Mouse (Mus musculus): ENCODE measurements around the gene Immp2l. TPM values are rescaled to one million over a fixed set of nuclear protein-coding genes. Genes with fewer than 3 reads are reported as not detected.
"Not testable (repeated sequence)": the region's sequence is repeated elsewhere in the genome, so short reads cannot be mapped to it uniquely, and the experiment has no call there.

The Immp2l gene
- polyA plus RNA-seq, 1 experiment from 2014 or later: 6.3 TPM

DNA sequence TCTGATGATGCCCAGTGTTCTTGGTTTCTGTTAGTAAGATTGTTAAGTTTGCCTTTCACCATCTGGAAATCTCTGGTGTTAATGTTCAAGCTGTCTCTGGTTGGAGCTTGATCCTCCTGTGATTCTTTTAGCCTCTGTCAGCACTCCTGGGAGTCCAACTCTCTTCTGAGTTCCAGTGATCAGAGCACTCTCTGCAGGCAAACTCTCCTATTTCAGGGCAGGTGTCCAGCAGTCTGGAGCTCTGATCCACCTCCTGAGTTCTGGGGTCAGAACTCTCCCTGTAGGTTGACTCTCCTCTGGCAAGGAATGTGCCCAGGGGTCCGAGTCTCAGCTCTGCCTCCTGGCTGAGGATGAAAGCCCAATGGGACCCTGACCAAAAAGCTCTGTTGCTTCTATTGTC, 769.8 kb downstream of the Immp2l start:
- H3K4me2 ChIP-seq (ENCODE audit: low read length); H3K27ac ChIP-seq (ENCODE audit: low read depth, low read length); ATAC-seq; H3K9me3 ChIP-seq (replicated peaks; ENCODE audit: control insufficient read depth, low read length); H3K36me3 ChIP-seq (ENCODE audit: control insufficient read depth, insufficient read depth, low read length); DNase-seq (ENCODE audit: low spot score); H3K4me3 ChIP-seq (ENCODE audit: low read depth, low read length); H3K9ac ChIP-seq (ENCODE audit: low read length); H3K27me3 ChIP-seq (replicated peaks; ENCODE audit: control insufficient read depth, insufficient read depth, low read length); H3K4me1 ChIP-seq (ENCODE audit: control insufficient read depth, insufficient read depth, low read length): not testable (repeated sequence)
- 86% methylated on average over 1 of the region's 1 CpGs for WGBS

DNA sequence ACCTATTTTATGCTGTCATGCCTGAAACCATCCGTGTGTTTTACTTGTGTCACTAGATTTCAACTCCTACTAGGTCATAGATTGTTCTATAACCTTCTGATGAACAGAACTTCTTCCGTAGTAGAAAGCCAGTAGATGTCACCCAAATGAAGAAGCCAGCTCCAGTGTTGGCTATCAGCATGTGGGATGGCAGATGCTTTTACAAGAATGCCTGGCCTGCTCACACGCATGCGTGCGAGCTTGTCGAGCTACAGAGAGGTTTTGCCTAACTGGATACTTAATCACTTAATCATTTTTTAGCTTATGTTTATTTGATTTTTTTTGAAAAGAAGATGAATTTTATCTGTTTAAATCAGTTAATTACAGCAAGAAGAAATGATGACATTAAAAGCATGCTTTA, 805.6 kb downstream of the Immp2l start:
- H3K4me1 ChIP-seq (ENCODE audit: control insufficient read depth, insufficient read depth, low read length): no peaks in the 10 kb centered on the region
- no peaks in the 10 kb centered on the region for H3K9me3 ChIP-seq (replicated peaks; ENCODE audit: control insufficient read depth, low read length)
- H3K4me3 ChIP-seq (ENCODE audit: low read depth, low read length): no peak overlapping the region
- ATAC-seq (no peak), DNase-seq (ENCODE audit: low spot score) (peak; percentile 59)
- WGBS: 81% methylated on average over 6 of the region's 6 CpGs
- no peak overlapping the region for H3K9ac ChIP-seq (ENCODE audit: low read length)
- no peaks in the 10 kb centered on the region for H3K36me3 ChIP-seq (ENCODE audit: control insufficient read depth, insufficient read depth, low read length)
- no peaks in the 10 kb centered on the region for H3K27me3 ChIP-seq (replicated peaks; ENCODE audit: control insufficient read depth, insufficient read depth, low read length)
- no peak overlapping the region for H3K27ac ChIP-seq (ENCODE audit: low read depth, low read length)
- H3K4me2 ChIP-seq (ENCODE audit: low read length): no peak overlapping the region

DNA sequence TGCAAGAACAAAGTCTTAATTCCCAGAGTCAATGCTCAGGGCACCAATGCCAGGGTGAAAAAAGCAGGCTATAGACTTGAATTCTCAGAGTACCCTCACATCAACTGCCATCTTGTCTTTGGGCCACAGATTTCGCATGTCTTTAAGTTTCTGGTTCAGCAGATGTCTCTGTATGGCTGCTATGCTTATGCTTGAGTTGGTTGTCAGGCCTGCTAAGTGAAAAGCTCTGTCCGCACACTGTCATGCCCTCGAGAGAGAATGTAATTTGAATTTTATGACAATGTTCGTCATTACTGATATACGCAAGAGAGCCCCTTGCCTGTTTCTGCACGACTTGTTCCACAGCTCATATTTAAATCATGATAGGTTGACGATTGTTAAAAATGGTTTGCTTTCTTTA, 807.8 kb downstream of the Immp2l start:
- ATAC-seq: no peak
- Histone ChIP-seq H3K9ac (ENCODE audit: low read length) (no peak overlapping the region), H3K9me3 (replicated peaks; ENCODE audit: control insufficient read depth, low read length) (no peaks in the 10 kb centered on the region), H3K27me3 (replicated peaks; ENCODE audit: control insufficient read depth, insufficient read depth, low read length) (no peaks in the 10 kb centered on the region), H3K4me2 (ENCODE audit: low read length) (no peak overlapping the region), H3K4me3 (ENCODE audit: low read depth, low read length) (no peak overlapping the region), H3K36me3 (ENCODE audit: control insufficient read depth, insufficient read depth, low read length) (no peaks in the 10 kb centered on the region), H3K27ac (ENCODE audit: low read depth, low read length) (no peak overlapping the region), H3K4me1 (ENCODE audit: control insufficient read depth, insufficient read depth, low read length) (no peaks in the 10 kb centered on the region)
- no peak for DNase-seq (ENCODE audit: low spot score)
- WGBS: 90% methylated on average over 7 of the region's 7 CpGs

- no peak for ATAC-seq
- Histone ChIP-seq H3K27ac (ENCODE audit: low read depth, low read length) (no peak overlapping the region), H3K36me3 (ENCODE audit: control insufficient read depth, insufficient read depth, low read length) (no peaks in the 10 kb centered on the region), H3K4me2 (ENCODE audit: low read length) (no peak overlapping the region), H3K9ac (ENCODE audit: low read length) (no peak overlapping the region), H3K9me3 (replicated peaks; ENCODE audit: control insufficient read depth, low read length) (no peaks in the 10 kb centered on the region), H3K4me1 (ENCODE audit: control insufficient read depth, insufficient read depth, low read length) (no peaks in the 10 kb centered on the region), H3K27me3 (replicated peaks; ENCODE audit: control insufficient read depth, insufficient read depth, low read length) (no peaks in the 10 kb centered on the region), H3K4me3 (ENCODE audit: low read depth, low read length) (no peak overlapping the region)
- 86% methylated on average over 2 of the region's 2 CpGs for WGBS
- no peak for DNase-seq (ENCODE audit: low spot score)
Observed at GRCm38 (mm10) chr12:41834646-41835045, 810.8 kb downstream of the Immp2l start.

GRCm38 (mm10) chr12:41838334-41838847, 814.5 kb downstream of the Immp2l start:
- H3K27me3 ChIP-seq (replicated peaks; ENCODE audit: control insufficient read depth, insufficient read depth, low read length): no peaks in the 10 kb centered on the region
- ATAC-seq (no peak), DNase-seq (ENCODE audit: low spot score) (no peak)
- H3K4me2 ChIP-seq (ENCODE audit: low read length): no peak overlapping the region
- no peak overlapping the region for H3K9ac ChIP-seq (ENCODE audit: low read length)
- H3K4me3 ChIP-seq (ENCODE audit: low read depth, low read length): no peak overlapping the region
- H3K4me1 ChIP-seq (ENCODE audit: control insufficient read depth, insufficient read depth, low read length): no peaks in the 10 kb centered on the region
- H3K36me3 ChIP-seq (ENCODE audit: control insufficient read depth, insufficient read depth, low read length): no peaks in the 10 kb centered on the region
- no peaks in the 10 kb centered on the region for H3K9me3 ChIP-seq (replicated peaks; ENCODE audit: control insufficient read depth, low read length)
- no peak overlapping the region for H3K27ac ChIP-seq (ENCODE audit: low read depth, low read length)
- WGBS: 87% methylated on average over 6 of the region's 6 CpGs

GRCm38 (mm10) chr12:41839241-41839640, 815.4 kb downstream of the Immp2l start:
- Histone ChIP-seq H3K4me3 (ENCODE audit: low read depth, low read length) (no peak overlapping the region), H3K27me3 (replicated peaks; ENCODE audit: control insufficient read depth, insufficient read depth, low read length) (no peaks in the 10 kb centered on the region), H3K36me3 (ENCODE audit: control insufficient read depth, insufficient read depth, low read length) (no peaks in the 10 kb centered on the region), H3K27ac (ENCODE audit: low read depth, low read length) (no peak overlapping the region), H3K9me3 (replicated peaks; ENCODE audit: control insufficient read depth, low read length) (no peaks in the 10 kb centered on the region), H3K4me2 (ENCODE audit: low read length) (no peak overlapping the region), H3K4me1 (ENCODE audit: control insufficient read depth, insufficient read depth, low read length) (no peaks in the 10 kb centered on the region), H3K9ac (ENCODE audit: low read length) (no peak overlapping the region)
- ATAC-seq (no peak), DNase-seq (ENCODE audit: low spot score) (no peak)
- WGBS: 85% methylated on average over 2 of the region's 2 CpGs

DNA sequence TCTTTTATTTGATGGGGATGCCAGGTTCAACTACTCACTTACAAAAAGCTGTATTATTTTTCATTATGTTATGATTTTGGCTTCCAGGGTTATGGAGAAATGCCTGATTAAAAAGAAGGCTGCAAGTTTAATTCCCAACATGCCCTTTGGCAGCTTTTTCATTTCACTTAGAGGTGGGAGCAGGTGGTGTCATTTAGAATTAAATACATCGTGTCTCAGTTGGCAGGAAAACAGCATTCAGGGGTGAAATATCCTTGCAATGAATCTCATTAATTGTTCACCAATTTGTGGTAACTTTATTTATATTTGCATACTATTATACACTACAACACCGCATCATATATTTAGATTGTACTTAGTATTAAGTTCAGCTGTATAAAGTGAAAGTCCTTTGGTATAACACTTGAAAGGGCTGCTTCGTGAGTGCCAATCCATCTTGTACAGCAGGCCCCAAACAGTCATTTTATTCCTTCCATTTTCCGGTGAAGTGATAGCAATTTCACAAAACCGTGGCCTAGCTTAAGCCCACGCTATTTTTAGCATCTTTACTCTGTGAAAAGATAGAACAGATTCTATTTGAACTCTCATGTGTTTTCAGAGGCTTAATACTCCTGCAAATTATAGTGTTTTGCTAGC, 818.9 kb downstream of the Immp2l start:
- WGBS: 36% methylated on average over 6 of the region's 6 CpGs
- no peaks in the 10 kb centered on the region for H3K9me3 ChIP-seq (replicated peaks; ENCODE audit: control insufficient read depth, low read length)
- H3K4me3 ChIP-seq (ENCODE audit: low read depth, low read length): no peak overlapping the region
- DNase-seq (ENCODE audit: low spot score) (peak; percentile 67), ATAC-seq (peak; percentile 75)
- H3K4me2 ChIP-seq (ENCODE audit: low read length): no peak overlapping the region
- no peak overlapping the region for H3K27ac ChIP-seq (ENCODE audit: low read depth, low read length)
- no peak overlapping the region for H3K9ac ChIP-seq (ENCODE audit: low read length)
- H3K4me1 ChIP-seq (ENCODE audit: control insufficient read depth, insufficient read depth, low read length): no peaks in the 10 kb centered on the region
- no peaks in the 10 kb centered on the region for H3K36me3 ChIP-seq (ENCODE audit: control insufficient read depth, insufficient read depth, low read length)
- no peaks in the 10 kb centered on the region for H3K27me3 ChIP-seq (replicated peaks; ENCODE audit: control insufficient read depth, insufficient read depth, low read length)

GRCm38 (mm10) chr12:41851896-41852470, 828.1 kb downstream of the Immp2l start:
- no peak for DNase-seq (ENCODE audit: low spot score)
- Histone ChIP-seq H3K4me3 (ENCODE audit: low read depth, low read length) (no peak overlapping the region), H3K9ac (ENCODE audit: low read length) (no peak overlapping the region), H3K36me3 (ENCODE audit: control insufficient read depth, insufficient read depth, low read length) (no peaks in the 10 kb centered on the region), H3K9me3 (replicated peaks; ENCODE audit: control insufficient read depth, low read length) (no peaks in the 10 kb centered on the region), H3K27ac (ENCODE audit: low read depth, low read length) (no peak overlapping the region), H3K27me3 (replicated peaks; ENCODE audit: control insufficient read depth, insufficient read depth, low read length) (no peaks in the 10 kb centered on the region), H3K4me1 (ENCODE audit: control insufficient read depth, insufficient read depth, low read length) (no peaks in the 10 kb centered on the region), H3K4me2 (ENCODE audit: low read length) (no peak overlapping the region)
- no peak for ATAC-seq
- 89% methylated on average over 7 of the region's 7 CpGs for WGBS

GRCm38 (mm10) chr12:41859652-41860051, 835.8 kb downstream of the Immp2l start:
- not testable (repeated sequence) for H3K9me3 ChIP-seq (replicated peaks; ENCODE audit: control insufficient read depth, low read length); H3K4me1 ChIP-seq (ENCODE audit: control insufficient read depth, insufficient read depth, low read length); H3K9ac ChIP-seq (ENCODE audit: low read length); ATAC-seq; H3K4me3 ChIP-seq (ENCODE audit: low read depth, low read length); H3K27me3 ChIP-seq (replicated peaks; ENCODE audit: control insufficient read depth, insufficient read depth, low read length); H3K27ac ChIP-seq (ENCODE audit: low read depth, low read length); H3K36me3 ChIP-seq (ENCODE audit: control insufficient read depth, insufficient read depth, low read length); H3K4me2 ChIP-seq (ENCODE audit: low read length); DNase-seq (ENCODE audit: low spot score)
- WGBS: 55% methylated on average over 5 of the region's 5 CpGs

Measured in forebrain, embryonic 14.5 days (tissue).